Mouse (Mus musculus) kidney, postnatal 10 days (tissue): ENCODE measurements around the gene Nars2.

ENCODE experiments used
- DNase-seq: peaks from one replicate; pipeline ENCODE4 v3.0.0; 2021; ENCODE audit warnings: mixed read lengths

Gene Nars2

DNA sequence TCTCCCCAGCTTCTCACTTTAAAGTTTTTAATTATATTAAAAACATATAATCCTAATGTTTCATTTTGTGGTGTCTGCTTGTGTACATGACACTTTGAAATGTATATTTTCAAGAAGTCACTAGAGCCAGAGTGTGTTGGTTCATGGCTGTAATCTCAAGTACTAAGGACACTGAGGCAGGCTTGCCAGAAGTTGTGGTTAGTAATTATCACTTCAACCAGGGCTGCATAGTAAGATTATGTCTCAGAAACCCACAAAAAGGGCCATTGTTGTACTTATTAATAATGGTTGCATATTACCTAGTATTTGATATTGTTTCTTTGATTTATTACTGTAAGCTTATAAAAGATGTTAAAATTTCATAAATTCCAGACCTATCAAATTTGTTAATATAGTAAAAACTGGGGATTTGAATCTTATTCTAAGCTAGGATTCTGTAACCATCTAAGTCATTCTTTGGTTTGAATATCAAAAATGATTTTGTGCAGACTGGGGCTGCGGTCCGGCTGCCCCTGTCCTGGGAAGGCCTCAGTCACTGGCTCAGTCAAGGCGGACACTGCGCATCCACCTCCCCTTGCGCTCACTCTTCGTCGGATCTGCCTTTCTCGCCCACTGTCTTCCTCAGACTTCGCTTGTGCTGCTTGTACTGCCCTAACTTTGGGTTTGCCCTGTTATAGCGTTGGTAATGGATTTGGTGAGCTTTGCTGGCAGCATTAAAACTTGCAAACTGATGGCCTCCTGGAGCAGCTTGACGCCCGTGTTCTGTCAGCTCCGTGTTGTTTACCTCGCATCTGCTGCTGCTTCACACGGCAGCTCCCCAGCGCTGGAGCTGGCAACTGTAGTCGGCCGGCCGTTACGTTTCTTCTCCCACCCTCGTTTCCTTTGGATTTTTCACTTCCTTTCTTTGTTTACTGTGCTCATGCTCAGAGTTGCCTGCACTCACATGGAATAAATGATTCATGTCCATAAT lies 20.0 kb downstream of the Nars2 start:
- DNase-seq, result peak; percentile 52

DNA sequence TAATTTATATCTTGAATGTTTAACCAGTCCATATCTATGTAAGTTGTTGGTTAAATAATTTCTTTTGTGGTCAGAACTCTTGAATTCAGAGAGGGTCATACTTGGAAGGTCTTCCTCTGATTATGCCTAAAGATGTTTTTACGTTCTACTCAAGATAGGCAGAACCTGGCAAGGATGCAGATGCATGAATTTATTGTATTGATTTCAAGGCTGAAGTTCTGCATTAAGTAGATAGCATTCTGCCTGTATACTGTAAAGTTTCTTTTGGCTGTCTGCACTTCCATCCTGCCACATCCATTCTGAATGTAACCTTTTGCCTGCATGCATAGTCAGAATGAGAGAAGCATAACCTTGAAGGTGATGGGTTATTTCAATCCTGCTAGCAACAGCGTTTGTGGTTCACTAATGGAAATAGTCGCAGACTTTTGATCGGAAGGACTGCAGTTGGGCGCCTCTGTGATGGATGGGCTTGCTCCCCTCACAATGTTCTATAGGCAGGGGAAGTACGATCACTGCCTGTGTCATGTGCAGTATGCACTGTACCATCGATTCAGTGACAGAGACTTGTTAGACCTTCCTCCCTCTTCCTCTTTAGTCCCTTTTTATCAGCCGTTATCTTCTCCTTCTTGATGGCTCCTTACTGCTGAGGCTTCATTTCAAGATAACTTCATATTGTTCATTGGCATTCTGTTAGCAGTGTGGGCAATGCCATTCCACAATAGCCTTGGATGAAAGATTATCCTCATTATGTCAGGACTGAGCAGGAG lies 21.0 kb downstream of the Nars2 start:
- no peak for DNase-seq

DNA sequence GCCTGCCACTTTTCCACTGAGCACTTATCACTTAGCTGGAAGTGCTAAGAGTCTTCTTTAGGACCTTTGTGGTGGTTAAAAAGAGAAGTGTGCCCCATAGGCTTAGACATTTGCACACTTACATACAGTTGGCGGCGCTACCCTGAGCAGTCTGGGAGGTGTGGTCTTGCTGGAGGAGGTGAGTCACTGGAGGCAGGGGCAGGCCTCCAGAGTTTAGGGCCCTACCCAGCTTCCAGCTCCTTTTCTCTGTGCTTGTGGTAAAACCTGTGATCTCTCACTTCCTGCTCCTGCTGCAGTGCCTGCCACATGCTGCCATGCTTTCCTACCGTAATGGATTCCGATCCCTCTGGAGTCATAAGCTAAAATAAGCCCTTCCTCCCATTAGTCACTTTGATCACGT lies 24.6 kb downstream of the Nars2 start:
- no peak for DNase-seq

DNA sequence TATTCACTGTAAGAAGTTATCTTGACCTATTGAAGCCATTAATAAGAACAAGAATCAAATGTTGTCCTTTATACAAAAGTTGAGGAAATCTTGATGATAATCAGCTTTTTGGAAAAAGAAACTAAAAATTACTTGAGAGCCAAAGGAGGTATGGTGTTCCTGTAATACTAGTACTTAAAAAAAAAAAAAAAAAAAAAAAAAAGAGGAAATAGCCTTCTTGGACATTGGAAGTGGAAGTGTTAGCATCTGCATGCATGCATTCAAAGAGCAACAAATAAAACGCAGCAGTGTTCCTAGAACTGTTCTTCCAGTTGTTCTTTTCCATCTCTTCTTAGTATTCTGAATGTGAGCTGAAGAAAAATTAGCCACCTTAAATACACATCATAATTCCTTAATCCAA lies 25.9 kb downstream of the Nars2 start:
- DNase-seq, result no peak

DNA sequence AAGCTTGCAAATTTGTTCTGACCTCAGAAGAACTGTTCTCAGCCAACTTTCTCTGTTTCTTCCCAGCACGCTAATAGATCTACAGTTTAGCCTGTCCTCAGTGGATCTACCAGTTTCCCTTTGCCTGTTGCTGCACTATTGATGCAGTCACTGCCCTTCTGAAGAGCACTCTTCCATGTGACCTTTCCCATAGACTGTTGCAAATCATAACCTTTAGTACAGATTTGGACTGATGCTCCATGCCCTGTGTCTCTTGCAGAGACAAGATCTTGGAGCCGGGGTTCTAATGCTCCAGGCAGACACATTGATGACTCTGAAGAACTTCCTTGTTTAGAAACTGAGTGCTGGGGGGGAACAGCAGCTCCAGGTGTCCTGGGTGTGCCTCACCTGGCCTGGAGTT lies 30.1 kb downstream of the Nars2 start:
- no peak for DNase-seq

DNA sequence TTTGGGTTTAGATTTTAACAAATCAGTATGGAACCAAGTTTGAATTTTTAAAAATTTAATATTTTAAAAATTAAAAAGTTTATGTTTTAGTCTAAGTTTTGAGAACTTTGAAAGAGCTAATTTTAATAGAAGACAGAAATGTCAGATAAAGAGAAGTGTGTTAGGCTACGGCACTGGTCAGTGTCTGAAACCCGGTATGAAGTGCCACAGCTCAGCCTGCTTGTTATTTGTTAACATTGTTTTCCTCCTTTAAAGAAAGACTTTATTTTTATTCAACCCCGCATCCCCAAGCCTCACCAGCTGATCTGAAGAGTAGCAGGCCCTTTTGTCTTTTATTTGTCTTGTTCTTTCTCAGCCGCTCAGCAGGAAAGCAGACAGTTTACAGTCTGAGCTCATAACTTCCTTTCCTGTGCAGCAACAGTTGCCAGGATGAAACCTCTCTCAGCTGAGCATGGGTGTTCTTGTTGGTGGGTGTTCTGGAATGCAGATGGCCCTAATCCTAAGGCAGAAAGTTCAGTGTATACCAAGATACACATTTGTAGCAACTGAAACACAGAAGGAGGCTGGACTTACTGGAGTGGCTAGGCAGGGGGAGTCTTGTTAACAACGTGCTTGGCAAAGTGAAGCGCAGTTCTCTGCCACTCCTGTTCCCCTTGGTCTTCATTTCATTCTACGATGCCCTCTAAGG lies 32.5 kb downstream of the Nars2 start:
- peak; percentile 23 for DNase-seq

DNA sequence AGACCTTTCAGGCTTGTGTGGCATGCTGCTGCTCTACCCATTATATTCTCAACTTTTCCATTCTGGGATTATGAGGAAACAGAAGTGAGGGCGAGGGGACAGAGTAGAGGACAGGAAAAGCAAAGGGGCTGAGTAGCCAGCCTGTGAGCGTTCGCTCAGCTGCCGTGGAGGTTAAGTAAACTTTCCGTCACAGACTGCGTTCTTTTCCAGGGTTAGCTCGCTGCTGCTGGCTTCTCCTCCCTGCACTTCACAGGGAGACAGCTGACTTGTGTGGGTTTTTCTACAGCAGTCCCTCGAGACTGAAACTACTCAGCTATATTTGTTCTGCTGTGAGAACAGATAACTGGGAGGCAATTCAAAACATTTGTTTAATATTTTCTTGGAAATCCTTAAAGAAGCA lies 34.5 kb downstream of the Nars2 start:
- DNase-seq, result peak; percentile 63

DNA sequence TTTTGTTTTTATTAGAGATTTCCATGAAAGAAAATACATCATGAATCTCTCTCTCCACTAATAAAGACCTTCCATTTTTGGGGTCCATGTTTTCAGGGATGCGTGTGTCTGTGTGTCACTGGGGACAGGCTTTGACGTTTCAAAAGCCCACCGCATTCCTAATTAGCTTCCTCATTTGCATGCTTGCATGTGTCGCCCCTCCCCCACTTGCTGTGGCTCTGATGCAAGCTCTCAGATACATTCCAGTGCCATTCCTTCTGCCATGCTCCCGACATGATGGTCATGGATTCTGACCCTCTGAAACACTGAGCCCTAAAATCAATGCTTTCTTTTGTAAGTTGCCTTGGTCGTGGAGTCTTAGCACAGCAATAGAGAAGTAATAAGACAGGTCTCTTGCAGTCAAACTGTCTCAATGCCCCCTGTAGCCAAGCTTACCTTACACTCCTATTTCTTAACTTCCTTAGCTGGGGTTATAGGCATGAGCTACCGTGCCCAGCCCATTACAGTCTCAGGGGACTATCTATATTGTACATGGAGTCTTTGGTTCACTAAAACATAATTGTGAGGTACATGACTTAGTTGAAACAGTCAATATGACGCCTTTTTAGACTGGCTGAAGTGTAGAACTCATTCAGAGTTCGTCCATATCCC lies 35.6 kb downstream of the Nars2 start:
- peak; percentile 23 for DNase-seq

DNA sequence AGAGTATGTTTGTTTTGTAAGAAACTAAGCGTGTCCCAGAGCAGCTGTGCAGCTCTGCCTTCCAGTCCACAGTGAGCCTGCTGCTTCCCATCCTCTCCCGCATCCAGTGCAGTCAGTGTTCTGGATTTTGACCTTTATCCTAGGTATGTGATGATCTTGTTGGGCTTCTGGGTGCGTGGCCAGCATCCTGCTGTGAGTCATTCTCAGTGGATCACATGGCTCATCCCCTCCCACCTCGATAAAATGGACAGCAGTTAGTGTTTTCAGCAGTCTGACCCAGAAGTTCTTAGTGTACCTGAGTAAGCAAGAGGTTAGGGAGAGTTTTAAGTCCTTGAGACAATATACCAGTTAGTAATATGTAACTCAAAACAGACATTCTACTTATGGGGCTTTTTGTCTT lies 36.4 kb downstream of the Nars2 start:
- peak; percentile 23 for DNase-seq

DNA sequence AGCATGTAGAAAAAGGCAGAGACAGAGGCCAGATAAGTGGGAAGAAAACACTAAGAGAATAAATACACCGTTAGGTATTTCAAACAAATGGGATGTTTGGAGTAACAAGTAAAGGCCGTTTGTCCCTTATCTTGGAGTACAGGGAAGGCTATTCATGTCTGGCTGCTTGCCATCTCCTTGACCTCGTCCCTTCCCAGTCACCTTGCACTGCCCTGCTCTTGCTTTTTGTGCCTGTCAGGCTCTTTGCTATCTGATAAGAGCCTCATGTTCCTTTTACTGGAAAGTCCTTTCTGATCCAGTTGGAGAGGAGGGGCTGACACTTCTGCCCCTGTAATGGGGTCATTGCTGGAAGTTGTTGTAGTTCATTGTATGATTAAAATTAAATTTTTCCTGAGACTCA lies 61.7 kb downstream of the Nars2 start:
- peak; percentile 25 for DNase-seq

DNA sequence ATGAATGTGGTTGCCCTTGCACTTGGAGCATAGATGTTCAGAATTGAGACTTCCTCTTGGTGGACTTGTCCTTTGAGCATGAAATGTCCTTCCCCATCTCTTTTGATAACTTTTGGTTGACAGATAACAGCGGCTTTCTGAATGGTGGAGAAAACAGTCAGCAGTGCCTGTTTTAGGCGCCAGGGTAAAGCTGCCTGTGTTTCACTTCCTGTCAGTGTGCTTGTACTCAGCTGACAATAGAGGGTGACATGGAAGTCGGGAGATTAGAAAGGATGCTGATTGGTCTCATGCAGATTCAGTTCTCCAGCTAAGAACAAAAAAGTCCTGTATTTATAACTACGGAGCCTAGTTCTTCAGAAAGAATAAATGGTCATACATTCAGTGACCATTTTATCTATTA lies 66.7 kb downstream of the Nars2 start:
- peak; percentile 9 for DNase-seq

DNA sequence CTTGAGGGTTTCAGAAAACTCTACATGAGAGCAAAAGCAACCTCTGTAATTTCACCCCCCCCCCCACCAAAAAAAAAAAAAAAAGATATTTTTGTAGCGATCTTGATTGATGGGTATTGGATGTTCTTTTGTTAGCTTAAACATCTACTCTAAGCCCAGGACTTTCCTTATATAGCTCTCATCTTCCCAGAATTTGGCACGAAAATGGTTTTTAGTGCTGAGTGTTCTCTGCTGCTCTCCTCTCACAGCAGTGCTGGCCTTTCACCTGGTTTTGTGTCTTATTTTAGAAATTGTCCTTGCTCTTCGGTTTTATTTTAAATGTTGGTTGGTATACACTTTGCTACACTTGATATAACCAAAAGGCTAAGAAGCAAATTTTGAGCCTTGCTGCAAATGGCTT lies 67.1 kb downstream of the Nars2 start:
- no peak for DNase-seq

DNA sequence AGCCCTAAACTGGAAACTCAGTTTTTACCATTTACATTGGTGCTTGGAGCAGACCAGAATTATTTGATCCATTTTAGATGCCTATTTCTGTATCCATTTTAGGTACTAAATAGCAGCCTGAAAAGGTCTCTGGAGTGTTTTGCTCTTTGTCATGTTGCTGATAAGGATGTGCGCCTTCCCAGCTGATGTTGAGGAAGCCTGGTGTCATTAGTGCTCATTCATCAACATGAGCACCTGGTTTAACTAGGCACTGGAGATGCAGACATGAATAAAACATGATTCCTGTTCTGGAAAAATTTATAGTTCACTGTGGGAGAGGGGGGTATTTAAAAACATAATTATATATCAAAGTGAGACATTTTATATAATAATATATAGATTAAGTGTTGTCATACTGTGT lies 68.0 kb downstream of the Nars2 start:
- no peak for DNase-seq

DNA sequence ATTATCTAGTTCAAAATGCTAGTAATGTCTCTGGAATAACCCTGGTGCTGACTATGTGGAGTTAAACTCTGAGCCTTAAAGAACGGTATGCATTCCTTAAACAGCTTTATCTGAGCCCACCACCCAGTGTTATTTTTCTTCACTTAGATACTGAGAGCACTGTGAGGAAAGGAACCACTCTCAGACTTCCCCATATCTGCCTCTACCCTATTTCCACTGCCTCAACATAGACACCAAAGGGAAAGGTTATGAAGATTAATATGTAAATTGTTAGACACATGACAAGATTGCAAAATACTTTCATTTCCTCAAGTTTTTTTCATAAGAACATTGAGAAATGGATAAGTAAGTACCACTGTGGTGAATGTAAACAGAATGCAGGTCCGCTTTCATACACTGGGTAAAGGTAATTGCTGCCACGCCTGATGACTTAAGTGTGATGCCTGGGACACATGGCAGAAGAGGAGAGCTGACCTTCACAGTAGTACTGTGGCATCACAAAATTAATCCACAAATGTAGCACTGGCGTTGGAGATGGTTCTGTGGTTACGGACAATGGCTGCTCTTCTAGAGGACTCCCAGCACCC lies 75.6 kb downstream of the Nars2 start:
- no peak for DNase-seq

DNA sequence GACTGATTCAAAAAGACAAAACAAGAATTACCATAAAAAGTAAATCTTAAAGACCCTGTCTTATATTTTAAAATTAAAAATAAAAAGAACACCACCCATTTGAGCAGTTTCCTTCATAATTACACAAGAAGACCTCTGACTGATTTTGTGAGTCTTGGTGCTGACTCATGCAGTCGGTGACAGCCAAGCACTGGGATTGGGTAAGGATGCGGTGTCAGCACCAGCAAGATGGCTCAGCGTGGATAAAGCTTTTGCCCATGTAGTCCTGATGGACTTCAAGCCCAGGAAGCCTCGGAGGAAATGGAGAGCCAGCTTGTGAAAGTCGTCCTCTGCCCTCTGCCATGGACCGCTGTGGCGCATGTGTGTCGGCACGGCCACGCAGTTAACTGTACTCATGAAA lies 77.8 kb downstream of the Nars2 start:
- no peak for DNase-seq

DNA sequence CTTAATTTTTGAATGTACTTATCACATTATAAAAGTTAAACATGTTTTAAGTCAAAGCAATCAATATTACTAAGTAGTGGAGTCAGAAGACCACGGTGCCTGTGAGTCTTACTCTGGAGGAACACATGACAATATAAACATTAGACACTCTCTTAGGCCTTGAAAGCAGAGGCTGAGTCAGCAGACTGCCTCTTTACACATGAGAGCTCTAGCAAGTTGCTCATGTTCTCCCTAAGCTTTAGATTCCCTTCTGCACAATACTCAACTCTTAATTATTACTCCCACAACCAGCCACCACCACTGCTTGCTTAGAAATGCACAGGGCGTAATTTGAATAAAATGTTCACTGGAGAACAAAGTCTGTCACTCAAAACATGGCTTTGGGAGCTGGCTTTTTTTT lies 81.1 kb downstream of the Nars2 start:
- no peak for DNase-seq

DNA sequence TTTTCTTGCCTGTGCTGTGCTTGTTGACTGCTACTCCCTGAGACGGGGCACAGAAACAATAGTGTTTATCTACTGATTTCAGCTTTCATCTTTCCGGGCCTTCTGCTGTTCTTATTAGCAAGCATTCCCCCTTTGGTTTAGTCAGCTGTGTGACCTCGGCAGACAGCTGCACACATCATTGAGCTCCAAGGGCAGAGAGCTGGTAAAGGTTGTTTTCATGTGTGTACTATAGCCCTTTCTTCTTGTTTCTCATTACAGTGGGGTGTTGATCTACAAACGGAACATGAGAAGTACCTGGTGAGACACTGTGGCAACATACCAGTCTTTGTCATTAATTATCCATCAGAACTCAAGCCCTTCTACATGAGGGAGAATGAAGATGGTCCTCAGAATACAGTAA lies 88.3 kb downstream of the Nars2 start:
- DNase-seq, result no peak

DNA sequence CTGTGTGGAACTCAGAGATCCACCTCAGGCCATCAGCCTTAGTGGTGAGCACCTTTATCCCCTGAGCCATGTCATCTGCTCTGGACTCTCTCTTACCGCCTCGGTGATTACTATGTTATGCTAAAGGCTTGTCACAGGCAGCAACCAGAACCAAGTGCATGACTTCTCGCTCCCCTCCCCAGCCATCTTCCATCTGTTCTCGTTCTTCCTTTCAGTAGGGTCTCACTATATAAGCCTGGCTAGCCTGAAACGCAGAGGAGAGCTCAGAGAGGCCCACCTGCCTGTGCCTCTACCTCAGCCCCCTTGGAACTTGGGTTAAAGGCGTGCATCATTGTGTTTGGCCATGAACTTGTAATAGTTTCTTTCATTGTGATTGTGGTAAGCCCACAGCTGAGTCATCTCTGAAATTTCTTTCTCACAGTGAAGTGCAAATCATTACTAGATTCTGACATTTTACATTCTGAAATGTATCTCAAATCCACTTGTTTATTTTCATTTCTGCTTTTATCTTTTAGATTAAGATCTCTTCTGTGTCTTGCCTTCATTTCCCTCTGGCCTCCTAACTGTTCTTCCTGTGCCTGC lies 90.7 kb downstream of the Nars2 start:
- DNase-seq, result no peak

DNA sequence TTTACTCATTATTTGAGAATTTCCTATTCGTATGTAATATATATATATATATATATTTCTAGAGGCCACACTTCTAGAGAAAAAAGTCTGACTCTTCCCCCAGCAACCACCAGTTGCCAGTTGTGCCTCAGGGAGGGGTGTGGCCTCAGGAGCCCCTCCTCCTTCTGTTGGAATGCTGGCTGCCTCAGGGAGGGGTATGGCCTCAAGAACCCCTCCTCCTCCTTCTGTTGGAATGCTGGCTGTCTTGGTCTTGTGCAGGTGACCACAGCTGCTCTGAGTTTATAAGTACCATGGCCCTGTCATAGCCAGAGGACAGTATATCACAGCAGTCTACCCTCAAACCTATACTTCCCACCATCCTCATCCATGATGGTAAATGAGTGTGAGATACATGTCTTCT lies 91.7 kb downstream of the Nars2 start:
- DNase-seq, result peak; percentile 29

DNA sequence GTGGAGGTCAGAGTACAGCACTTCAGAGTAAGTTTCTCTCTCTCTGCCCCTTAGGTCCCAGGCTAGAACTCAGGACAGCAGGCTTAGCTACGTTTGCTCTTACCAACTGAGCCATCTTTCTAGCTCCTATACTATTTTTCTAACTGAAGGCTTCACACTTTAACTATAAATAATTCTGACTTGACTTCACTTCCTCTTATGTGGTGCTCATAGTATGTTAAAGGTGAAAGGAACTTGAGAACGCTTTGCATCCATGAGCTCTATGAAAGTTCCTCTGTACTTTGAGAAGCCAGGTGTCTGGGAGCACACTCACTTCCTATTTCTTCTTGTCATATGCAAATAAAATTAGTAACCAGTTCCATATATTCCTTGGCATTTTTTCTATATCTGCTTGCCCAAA lies 109.7 kb downstream of the Nars2 start:
- DNase-seq, result no peak

DNA sequence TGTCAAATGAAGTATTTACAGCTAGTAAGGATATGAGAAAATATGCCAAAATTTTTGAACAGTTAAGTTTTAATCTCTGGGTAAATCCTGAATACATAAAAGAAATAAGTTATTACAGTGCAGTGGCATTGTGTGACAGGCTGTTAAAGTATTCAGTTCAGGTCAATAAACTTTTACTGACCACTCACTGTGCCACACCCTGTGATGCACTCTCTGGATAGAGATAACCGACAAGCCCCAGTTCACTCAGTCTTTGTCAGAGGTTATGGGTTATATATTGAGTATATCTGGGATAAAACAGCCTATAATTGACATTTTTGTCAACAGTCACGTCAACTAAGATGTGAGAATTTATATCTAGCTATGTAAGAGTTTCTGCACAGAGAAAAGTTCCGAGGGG lies 120.2 kb downstream of the Nars2 start:
- no peak for DNase-seq

DNA sequence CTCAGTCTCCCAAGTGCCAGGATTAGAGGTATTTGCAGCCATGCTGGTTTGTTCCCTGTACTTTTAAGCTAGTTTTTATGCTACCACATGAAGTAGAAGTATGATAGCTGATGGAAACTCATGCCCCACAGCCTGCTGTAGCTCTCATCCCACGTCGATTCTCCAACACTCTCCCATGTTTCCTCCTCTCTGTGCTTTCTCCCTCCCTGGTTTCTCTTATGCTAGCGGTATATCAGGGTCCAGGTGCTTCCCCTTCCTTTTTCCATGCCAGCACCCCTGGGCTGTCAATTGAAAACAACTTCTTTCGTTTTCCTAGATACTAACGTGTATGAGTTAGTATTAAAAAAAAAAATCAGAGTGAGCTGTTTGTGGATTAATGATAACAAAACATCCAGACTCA lies 120.8 kb downstream of the Nars2 start:
- DNase-seq, result no peak
